Comparison of ENCODE assay signal across 25 mouse cellular contexts in genomic region chr19:22451290-22451689, GRCm38 (mm10).
DNase-seq lines count a peak whose midpoint lies in the region; ATAC-seq lines count a peak whose summit lies in the region.
"Had no signal": no experiment of that assay in that cellular context is flagged by ENCODE, and none has a peak within 500 bp of the region (broad histone marks: within the 10 kb centered on the region; RNA-seq: fewer than 3 reads in every experiment).

No protein-coding gene starts in this region.

- no peak overlapping the region for H3K9ac ChIP-seq in hindbrain, embryonic 14.5 days
- H3K9ac ChIP-seq in midbrain, embryonic 16.5 days (ENCODE audit: low read depth, low read length): no peak overlapping the region
- H3K9ac ChIP-seq in midbrain, embryonic 13.5 days (replicated peaks): no peak overlapping the region
- H3K9ac ChIP-seq: forebrain, embryonic 13.5 days; heart, embryonic 12.5 days; hindbrain, embryonic 13.5 days; limb, embryonic 12.5 days; liver, postnatal 0 days had no signal

- 89% methylated on average over 5 of the region's 5 CpGs for WGBS in hindbrain, embryonic 14.5 days
- WGBS in hindbrain, embryonic 10.5 days: 90% methylated on average over 5 of the region's 5 CpGs
- 86% methylated on average over 5 of the region's 5 CpGs for WGBS in midbrain, embryonic 16.5 days
- WGBS in midbrain, embryonic 13.5 days: 93% methylated on average over 5 of the region's 5 CpGs

- H3K4me3 ChIP-seq in hindbrain, embryonic 14.5 days (replicated peaks; ENCODE audit: low read length): no peak overlapping the region
- H3K4me3 ChIP-seq in hindbrain, embryonic 10.5 days: no peak overlapping the region
- H3K4me3 ChIP-seq in midbrain, embryonic 16.5 days (ENCODE audit: low read depth, low read length): no peak overlapping the region
- no peak overlapping the region for H3K4me3 ChIP-seq in midbrain, embryonic 13.5 days (replicated peaks)
- H3K4me3 ChIP-seq: forebrain, embryonic 13.5 days; heart, embryonic 12.5 days; hindbrain, embryonic 13.5 days; limb, embryonic 12.5 days; megakaryocyte, embryonic 14.5 days; myocyte had no signal

- no peak for ATAC-seq in hindbrain, embryonic 14.5 days (ENCODE audit: low FRiP score)
- ATAC-seq in midbrain, embryonic 16.5 days: no peak
- ATAC-seq in midbrain, embryonic 13.5 days: no peak
- ATAC-seq: forebrain, embryonic 13.5 days; intestine, embryonic 16.5 days; liver, postnatal 0 days had no signal

- H3K27ac ChIP-seq in hindbrain, embryonic 14.5 days: no peak overlapping the region
- H3K27ac ChIP-seq in hindbrain, embryonic 10.5 days: no peak overlapping the region
- H3K27ac ChIP-seq in midbrain, embryonic 16.5 days (ENCODE audit: low read length): no peak overlapping the region
- no peak overlapping the region for H3K27ac ChIP-seq in midbrain, embryonic 13.5 days
- H3K27ac ChIP-seq: forebrain, embryonic 13.5 days; hindbrain, embryonic 13.5 days; limb, embryonic 12.5 days; stomach, postnatal 0 days had no signal

- H3K4me1 ChIP-seq in hindbrain, embryonic 14.5 days (replicated peaks; ENCODE audit: control insufficient read depth, insufficient read depth, low read length): peaks cover 23% of the 10 kb centered on the region
- H3K4me1 ChIP-seq in hindbrain, embryonic 10.5 days (replicated peaks): peaks cover 27% of the 10 kb centered on the region
- peaks cover 6% of the 10 kb centered on the region for H3K4me1 ChIP-seq in midbrain, embryonic 16.5 days (ENCODE audit: control insufficient read depth, insufficient read depth, low read length)
- H3K4me1 ChIP-seq in midbrain, embryonic 13.5 days (replicated peaks): peaks cover 25% of the 10 kb centered on the region
- H3K4me1 ChIP-seq: limb, embryonic 12.5 days; megakaryocyte, embryonic 14.5 days had no signal

- H3K9me3 ChIP-seq in hindbrain, embryonic 14.5 days (ENCODE audit: control insufficient read depth, low read length): no peaks in the 10 kb centered on the region
- no peaks in the 10 kb centered on the region for H3K9me3 ChIP-seq in hindbrain, embryonic 10.5 days
- no peaks in the 10 kb centered on the region for H3K9me3 ChIP-seq in midbrain, embryonic 16.5 days (replicated peaks; ENCODE audit: control insufficient read depth, low read length, poor library complexity, severe bottlenecking)
- H3K9me3 ChIP-seq in midbrain, embryonic 13.5 days: no peaks in the 10 kb centered on the region
- H3K9me3 ChIP-seq: forebrain, embryonic 13.5 days; heart, embryonic 12.5 days; hindbrain, embryonic 13.5 days; limb, embryonic 12.5 days; megakaryocyte, embryonic 14.5 days had no signal

- DNase-seq in cerebellum, adult 9-10 months: peak; percentile 61
- DNase-seq in cerebellum, postnatal 36 days: no peak
- DNase-seq in hindbrain, embryonic 14.5 days (ENCODE audit: low spot score): no peak
- DNase-seq in hindbrain, embryonic 10.5 days (ENCODE audit: low spot score): no peak
- peak; percentile 12 to 54 for DNase-seq in layer of hippocampus, postnatal 14 days (ENCODE audit: low spot score in 2 of 2)
- no peak for DNase-seq in layer of hippocampus, adult 9-10 months (ENCODE audit: low spot score)
- DNase-seq: adrenal gland, postnatal 10 days; gastrocnemius, postnatal 14 days; heart, adult 18-20 months; heart, postnatal 14 days; liver, postnatal 0 days; midbrain, embryonic 14.5 days; thymus, adult 2 months; thymus, postnatal 4 days had no signal

- peak overlapping the region; percentile 77; the same call in 1 of the 2 replicates for H3K4me2 ChIP-seq in hindbrain, embryonic 14.5 days (replicated peaks)
- H3K4me2 ChIP-seq in midbrain, embryonic 16.5 days (ENCODE audit: low read length): peak overlapping the region; percentile 23
- H3K4me2 ChIP-seq in midbrain, embryonic 13.5 days (replicated peaks): no peak overlapping the region
- H3K4me2 ChIP-seq: forebrain, embryonic 13.5 days; heart, embryonic 12.5 days; limb, embryonic 12.5 days; liver, embryonic 11.5 days had no signal

- no peaks in the 10 kb centered on the region for H3K36me3 ChIP-seq in hindbrain, embryonic 14.5 days (replicated peaks; ENCODE audit: control insufficient read depth, insufficient read depth)
- no peaks in the 10 kb centered on the region for H3K36me3 ChIP-seq in hindbrain, embryonic 10.5 days
- no peaks in the 10 kb centered on the region for H3K36me3 ChIP-seq in midbrain, embryonic 16.5 days (ENCODE audit: control insufficient read depth, insufficient read depth, low read length)
- H3K36me3 ChIP-seq in midbrain, embryonic 13.5 days: no peaks in the 10 kb centered on the region
- H3K36me3 ChIP-seq: heart, embryonic 12.5 days; hindbrain, embryonic 13.5 days; limb, embryonic 12.5 days had no signal

- 0 out of 2 replicates have a peak, but pooled peaks cover 4% of the 10 kb centered on the region for H3K27me3 ChIP-seq in hindbrain, embryonic 14.5 days (ENCODE audit: control insufficient read depth, insufficient read depth, low read length)
- peaks cover 2% of the 10 kb centered on the region; the same call in 1 of the 2 replicates for H3K27me3 ChIP-seq in hindbrain, embryonic 10.5 days (ENCODE audit: insufficient read depth, poor library complexity, severe bottlenecking)
- H3K27me3 ChIP-seq in midbrain, embryonic 16.5 days (ENCODE audit: control insufficient read depth, insufficient read depth, low read depth, low read length): no peaks in the 10 kb centered on the region
- H3K27me3 ChIP-seq in midbrain, embryonic 13.5 days: no peaks in the 10 kb centered on the region
- H3K27me3 ChIP-seq: forebrain, embryonic 13.5 days; heart, embryonic 12.5 days; hindbrain, embryonic 13.5 days; limb, embryonic 12.5 days had no signal

Comparison
In these comparisons a context has a peak if more than half of its experiments do, and no peak if none do; other contexts are left out.
1. DNase-seq: peak in cerebellum, adult 9-10 months (single experiment) and layer of hippocampus, postnatal 14 days (2 of 2); none in cerebellum, postnatal 36 days (0 of 2), hindbrain, embryonic 14.5 days (single experiment), hindbrain, embryonic 10.5 days (single experiment) and layer of hippocampus, adult 9-10 months (single experiment).